Mouse (Mus musculus): ENCODE data around the gene Eif4e1b.

The Eif4e1b gene

GRCm38 (mm10) chr13:54783698-54784097 is at the start of gene Eif4e1b:
TSS of gene Eif4e1b (plus strand) at chr13:54783998.
- DNase-seq, result no peak

DNA sequence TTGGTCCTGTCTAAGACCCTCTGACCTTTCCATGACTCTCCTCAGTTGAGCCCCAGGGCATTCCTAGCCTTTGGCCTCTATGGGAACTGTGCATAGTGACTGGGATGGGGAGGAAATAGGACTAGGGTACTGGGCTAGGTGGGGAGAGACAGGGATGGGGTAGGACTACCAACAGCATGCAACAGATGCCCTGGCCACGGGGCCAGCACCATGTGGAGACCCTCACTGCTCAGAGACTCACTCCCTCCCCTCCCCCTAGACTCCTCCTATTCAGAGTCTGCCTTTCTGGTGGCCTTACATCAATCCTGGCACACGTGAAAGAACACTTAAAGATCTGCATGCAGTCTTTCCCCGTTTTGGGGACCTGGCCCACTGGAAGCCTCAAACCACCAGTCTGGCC is 46.9 kb upstream of the Eif4e1b start:
- peak; percentile 53 for DNase-seq

GRCm38 (mm10) chr13:54737488-54738212 is 46.1 kb upstream of the Eif4e1b start:
- peak; percentile 42 for DNase-seq

DNA sequence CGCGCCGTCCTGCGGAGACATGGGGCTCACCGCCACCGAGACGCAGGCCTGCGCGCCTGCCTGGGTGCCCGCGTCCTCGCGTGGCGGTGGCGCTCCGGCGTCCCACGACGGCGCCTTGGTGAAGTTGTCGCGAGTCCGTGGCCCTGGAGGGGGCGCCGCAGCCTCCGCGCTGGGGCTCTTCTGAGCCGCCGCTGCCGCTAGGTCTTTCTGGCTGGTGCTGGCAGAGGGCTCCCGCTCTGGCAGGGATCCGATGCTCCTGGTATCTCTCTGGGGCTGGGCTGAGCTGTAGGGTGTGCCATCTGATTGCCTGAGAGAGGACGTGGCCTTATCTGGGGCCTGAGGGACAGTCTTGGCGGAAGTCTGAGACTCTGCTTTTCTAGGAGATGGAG is 45.6 kb upstream of the Eif4e1b start:
- peak; percentile 67 for DNase-seq

- no peak for DNase-seq
Measured at GRCm38 (mm10) chr13:54746110-54746509, 37.7 kb upstream of the Eif4e1b start.

DNA sequence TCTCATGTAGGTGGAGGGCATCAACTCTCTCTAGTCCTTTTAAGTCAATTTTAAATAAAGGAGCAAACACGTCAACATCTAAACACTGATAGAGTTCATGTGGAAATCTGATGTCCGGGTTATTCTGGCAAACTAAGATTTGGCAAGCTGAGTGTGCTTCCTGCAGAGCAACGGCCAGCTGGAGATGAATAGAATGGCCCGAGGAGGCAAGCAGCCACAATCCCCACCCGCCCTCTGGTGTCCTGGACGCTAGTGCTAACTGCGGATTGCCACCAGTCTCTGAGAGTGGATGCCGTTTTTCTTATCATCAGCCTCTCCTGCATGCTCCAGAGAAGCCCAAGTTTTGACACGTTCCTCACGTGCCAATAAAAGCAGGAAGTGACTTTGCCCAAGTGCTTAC is 36.9 kb upstream of the Eif4e1b start:
- peak; percentile 91 for DNase-seq

GRCm38 (mm10) chr13:54748190-54748589 is 35.6 kb upstream of the Eif4e1b start:
- no peak for DNase-seq

GRCm38 (mm10) chr13:54748721-54749060 is 35.1 kb upstream of the Eif4e1b start:
- DNase-seq, result peak; percentile 77

DNA sequence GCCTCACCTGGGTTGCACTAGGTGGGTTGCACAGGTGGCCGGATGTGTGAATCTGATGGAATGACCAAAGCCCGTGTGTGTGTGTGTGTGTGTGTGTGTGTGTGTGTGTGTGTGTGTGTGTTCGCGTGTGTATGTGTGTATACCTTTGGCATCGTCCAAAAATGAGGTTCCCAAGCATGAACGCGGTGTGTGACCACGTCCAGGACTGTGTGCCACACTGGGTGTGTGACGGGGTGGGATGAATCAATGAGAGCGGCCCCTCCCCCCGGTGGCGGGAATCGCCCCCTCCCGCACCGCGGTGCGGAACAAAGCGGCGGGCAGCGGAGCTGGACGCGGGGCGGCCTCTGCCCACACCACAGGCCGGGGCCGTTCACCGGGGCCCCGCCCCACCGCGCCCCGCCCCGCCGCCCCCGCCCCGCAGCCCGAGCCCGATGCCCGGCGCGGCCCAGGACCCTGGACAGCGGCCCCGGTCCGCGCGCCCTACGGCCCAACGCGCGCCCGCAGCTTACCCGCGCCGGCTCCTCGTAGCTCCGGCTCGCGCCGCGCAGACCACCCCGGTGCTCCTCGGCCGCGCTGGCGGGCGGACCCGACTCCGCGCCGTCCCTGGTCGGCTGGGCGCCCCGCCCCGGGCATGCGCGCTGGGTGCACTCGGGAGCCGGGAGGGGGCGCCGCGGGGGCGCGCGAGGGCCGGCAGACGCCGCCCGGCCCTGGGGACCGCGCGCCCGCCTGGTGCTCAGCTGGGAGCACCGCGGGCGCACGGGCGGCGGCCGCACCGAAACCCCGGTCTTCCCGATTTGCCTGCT is 34.5 kb upstream of the Eif4e1b start:
- DNase-seq, result peak; percentile 76

- DNase-seq, result peak; percentile 81
Measured at GRCm38 (mm10) chr13:54749864-54750411, 33.9 kb upstream of the Eif4e1b start, which contains the start of gene Gprin1. TSS of gene Gprin1 (minus strand) at chr13:54749874.

DNA sequence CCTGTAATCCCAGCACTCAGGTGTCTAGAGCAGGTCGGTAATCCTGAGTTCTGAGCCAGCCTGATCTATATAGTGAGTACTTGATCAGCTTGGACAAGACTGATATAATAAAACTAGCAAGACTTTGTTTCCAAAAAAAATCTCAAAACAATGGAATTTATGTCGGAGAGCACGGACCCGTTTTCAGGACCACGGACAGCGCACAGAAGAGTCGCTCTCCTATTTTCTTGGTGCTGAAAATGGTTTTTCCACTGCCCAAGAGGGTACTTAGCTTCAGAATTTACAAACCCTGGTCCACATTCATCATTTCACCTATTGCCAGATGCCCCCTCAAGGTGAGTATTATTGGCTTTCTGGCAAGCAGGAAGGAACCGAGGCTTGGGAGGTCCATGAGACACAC is 33.1 kb upstream of the Eif4e1b start:
- no peak for DNase-seq

GRCm38 (mm10) chr13:54752656-54753055 is 31.1 kb upstream of the Eif4e1b start:
- peak; percentile 81 for DNase-seq

- peak; percentile 61 for DNase-seq
Measured at GRCm38 (mm10) chr13:54753733-54754132, 30.1 kb upstream of the Eif4e1b start.

GRCm38 (mm10) chr13:54754169-54755080 is 29.4 kb upstream of the Eif4e1b start:
- DNase-seq, result peak; percentile 71

GRCm38 (mm10) chr13:54755201-54755830 is 28.5 kb upstream of the Eif4e1b start:
- DNase-seq, result peak; percentile 58

DNA sequence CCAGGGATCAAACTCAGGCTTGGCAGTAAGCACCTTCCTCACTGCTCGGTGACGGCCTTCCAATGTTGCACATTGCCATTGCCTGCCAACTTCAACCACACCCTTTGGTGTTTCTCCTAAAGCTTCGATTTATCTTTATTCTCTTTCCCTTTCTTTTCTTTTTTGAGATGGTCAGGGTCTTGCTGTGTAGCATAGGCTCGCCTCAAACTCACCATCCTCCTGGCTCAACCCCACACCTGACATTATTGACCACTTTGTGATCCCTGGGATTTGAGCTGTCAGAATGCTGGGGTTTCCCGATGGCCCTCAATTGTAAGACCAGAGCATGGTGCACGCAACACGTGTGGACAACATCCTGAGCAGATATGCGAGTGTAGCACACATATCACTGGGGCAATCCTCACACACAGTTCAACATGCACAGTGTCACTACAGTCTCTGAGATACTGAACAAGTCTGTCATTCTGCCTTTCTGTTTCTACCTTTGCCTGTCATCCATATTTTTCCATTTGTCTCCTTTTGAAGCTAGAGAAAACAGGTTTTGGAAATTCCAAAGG is 27.6 kb upstream of the Eif4e1b start:
- peak; percentile 64 for DNase-seq

GRCm38 (mm10) chr13:54757093-54757830 is 26.5 kb upstream of the Eif4e1b start:
- DNase-seq, result peak; percentile 93

GRCm38 (mm10) chr13:54758045-54758755 is 25.6 kb upstream of the Eif4e1b start:
- peak; percentile 97 for DNase-seq

GRCm38 (mm10) chr13:54758756-54759470 is 24.9 kb upstream of the Eif4e1b start:
- DNase-seq, result peak; percentile 75

GRCm38 (mm10) chr13:54759496-54759895 is 24.3 kb upstream of the Eif4e1b start:
- DNase-seq, result peak; percentile 72

Data from cerebellum, adult 9-10 months (tissue).